Mouse (Mus musculus) MEL (cell line): Measurements from ENCODE around the gene 1700014D04Rik. TPM values are rescaled to one million over a fixed set of nuclear protein-coding genes. Genes with fewer than 3 reads are reported as not detected.

Experiments
- DNase-seq: peaks from one replicate; pipeline ENCODE4 v3.0.0; 2011; ENCODE audit warnings: low read depth, low spot score
- H3K27ac ChIP-seq: 2 replicates; pipeline ENCODE4 v1.5.1; 2012; ENCODE audit warnings: low read depth, mild to moderate bottlenecking, control low read depth, low read length, moderate library complexity; ENCODE audit not compliant: control insufficient read depth
- H3K27me3 ChIP-seq, 2 experiments: fragments of 150-350 bp in 1 of 2; sonication (generic) in 1 of 2; 2 replicates each; pipeline ENCODE4 v1.6.1; 2012; ENCODE audit warnings: low read length in 2 of 2, mild to moderate bottlenecking in 2 of 2, improper control_type of control experiment in 1 of 2, moderate library complexity in 1 of 2; ENCODE audit not compliant: insufficient read depth in 2 of 2, control insufficient read depth in 1 of 2
- H3K36me3 ChIP-seq, 2 experiments: 2 replicates each; pipeline ENCODE4 v1.6.1; 2012 to 2014; ENCODE audit warnings: low read length in 2 of 2, improper control_type of control experiment in 1 of 2, inconsistent platforms in 1 of 2, mild to moderate bottlenecking in 1 of 2; ENCODE audit not compliant: insufficient read depth in 2 of 2, control insufficient read depth in 1 of 2
- H3K4me1 ChIP-seq, 2 experiments: fragments of 150-350 bp in 1 of 2; sonication (generic) in 1 of 2; 2 replicates each; pipeline ENCODE4 v1.6.1; 2012; ENCODE audit warnings: low read length in 2 of 2, improper control_type of control experiment in 1 of 2, mild to moderate bottlenecking in 1 of 2; ENCODE audit not compliant: insufficient read depth in 2 of 2, control insufficient read depth in 1 of 2
- H3K4me3 ChIP-seq, 2 experiments: fragments of 150-350 bp in 1 of 2; sonication (generic) in 1 of 2; 2 replicates each; pipeline ENCODE4 v1.5.1; 2012; ENCODE audit warnings: low read depth in 2 of 2, low read length in 2 of 2, mild to moderate bottlenecking in 2 of 2, moderate library complexity in 2 of 2, control low read depth in 1 of 2, improper control_type of control experiment in 1 of 2; ENCODE audit not compliant: control insufficient read depth in 1 of 2, insufficient read depth in 1 of 2
- H3K79me2 ChIP-seq: 2 replicates; pipeline ENCODE4 v1.6.1; 2012; ENCODE audit warnings: mild to moderate bottlenecking, low read length, moderate library complexity; ENCODE audit not compliant: control insufficient read depth, poor library complexity, insufficient read depth
- H3K9ac ChIP-seq: 2 replicates; pipeline ENCODE4 v1.6.1; 2012; ENCODE audit warnings: low read depth, mild to moderate bottlenecking, control low read depth, low read length, moderate library complexity; ENCODE audit not compliant: control insufficient read depth, poor library complexity, severe bottlenecking
- H3K9me3 ChIP-seq: fragments of 150-350 bp; sonication (generic); replicated peaks from 2 replicates; pipeline ENCODE4 v1.6.1; 2012; ENCODE audit warnings: mild to moderate bottlenecking, low read length, improper control_type of control experiment, moderate library complexity; ENCODE audit not compliant: insufficient read depth
- BHLHE40 ChIP-seq: IDR thresholded peaks from 2 replicates; pipeline ENCODE4 v1.6.1; 2012; ENCODE audit warnings: low read depth, mild to moderate bottlenecking, inconsistent platforms, low read length, improper control_type of control experiment, borderline replicate concordance
- CHD1 ChIP-seq: IDR thresholded peaks from 2 replicates; pipeline ENCODE4 v1.6.1; 2012; ENCODE audit warnings: low read depth, mild to moderate bottlenecking, inconsistent platforms, low read length, improper control_type of control experiment
- ELF1 ChIP-seq: IDR thresholded peaks from 2 replicates; pipeline ENCODE4 v1.6.1; 2014; ENCODE audit warnings: low read depth, mild to moderate bottlenecking, inconsistent platforms, low read length, improper control_type of control experiment, moderate library complexity
- EP300 ChIP-seq, 2 experiments: IDR thresholded peaks; 2 replicates each; pipeline ENCODE4 v1.6.1; 2011; ENCODE audit warnings: improper control_type of control experiment in 2 of 2, low read length in 2 of 2, low read depth in 1 of 2, mild to moderate bottlenecking in 1 of 2
- ETS1 ChIP-seq: IDR thresholded peaks from 2 replicates; pipeline ENCODE4 v1.6.1; 2012; ENCODE audit warnings: low read depth, mild to moderate bottlenecking, inconsistent platforms, low read length, improper control_type of control experiment, moderate library complexity
- GABPA ChIP-seq: IDR thresholded peaks from 2 replicates; pipeline ENCODE4 v1.6.1; 2012; ENCODE audit warnings: low read depth, mild to moderate bottlenecking, inconsistent platforms, low read length, improper control_type of control experiment, moderate library complexity
- GATA1 ChIP-seq: IDR thresholded peaks from 2 replicates; pipeline ENCODE4 v1.6.1; 2011; ENCODE audit warnings: low read depth, low read length, improper control_type of control experiment
- HCFC1 ChIP-seq: IDR thresholded peaks from 2 replicates; pipeline ENCODE4 v1.6.1; 2012; ENCODE audit warnings: low read depth, mild to moderate bottlenecking, inconsistent platforms, low read length, improper control_type of control experiment, moderate library complexity
- MAFK ChIP-seq: IDR thresholded peaks from 2 replicates; pipeline ENCODE4 v1.6.1; 2011; ENCODE audit warnings: low read depth, mild to moderate bottlenecking, low read length, improper control_type of control experiment, borderline replicate concordance
- MAX ChIP-seq: IDR thresholded peaks from 2 replicates; pipeline ENCODE4 v1.6.1; 2011; ENCODE audit warnings: low read length, improper control_type of control experiment
- MEF2A ChIP-seq: IDR thresholded peaks from 2 replicates; pipeline ENCODE4 v1.6.1; 2014; ENCODE audit warnings: low read depth, mild to moderate bottlenecking, inconsistent platforms, low read length, improper control_type of control experiment; ENCODE audit not compliant: poor library complexity, insufficient replicate concordance, severe bottlenecking; ENCODE audit errors: extremely low read depth
- MXI1 ChIP-seq: IDR thresholded peaks from 2 replicates; pipeline ENCODE4 v1.6.1; 2011; ENCODE audit warnings: mild to moderate bottlenecking, low read depth, low read length, improper control_type of control experiment
- MYB ChIP-seq: IDR thresholded peaks from 2 replicates; pipeline ENCODE4 v1.6.1; 2011; ENCODE audit warnings: mild to moderate bottlenecking, low read depth, low read length, improper control_type of control experiment
- MYC ChIP-seq: IDR thresholded peaks from 2 replicates; pipeline ENCODE4 v1.6.1; 2011; ENCODE audit warnings: low read depth, mild to moderate bottlenecking, low read length, improper control_type of control experiment, moderate library complexity
- NELFE ChIP-seq: IDR thresholded peaks from 2 replicates; pipeline ENCODE4 v1.6.1; 2011; ENCODE audit warnings: low read depth, low read length, improper control_type of control experiment
- NRF1 ChIP-seq: IDR thresholded peaks from 2 replicates; pipeline ENCODE4 v1.6.1; 2014; ENCODE audit warnings: low read depth, mild to moderate bottlenecking, inconsistent platforms, low read length, improper control_type of control experiment, moderate library complexity; ENCODE audit not compliant: poor library complexity, insufficient read depth, severe bottlenecking
- POLR2A ChIP-seq, 2 experiments: IDR thresholded peaks; 2 replicates each; pipeline ENCODE4 v1.6.1; 2011 to 2012; ENCODE audit warnings: low read length in 2 of 2, mild to moderate bottlenecking in 2 of 2, control low read depth in 1 of 2, improper control_type of control experiment in 1 of 2, low read depth in 1 of 2, moderate library complexity in 1 of 2; ENCODE audit not compliant: control insufficient read depth in 1 of 2, insufficient read depth in 1 of 2, poor library complexity in 1 of 2
- POLR2AphosphoS2 ChIP-seq: IDR thresholded peaks from 2 replicates; pipeline ENCODE4 v1.6.1; 2011; ENCODE audit warnings: low read length, improper control_type of control experiment
- POLR2AphosphoS5 ChIP-seq: IDR thresholded peaks from 2 replicates; pipeline ENCODE4 v1.6.1; 2012; ENCODE audit warnings: low read depth, borderline replicate concordance, mild to moderate bottlenecking, inconsistent platforms, low read length, moderate library complexity, mixed read lengths
- RAD21 ChIP-seq: IDR thresholded peaks from 2 replicates; pipeline ENCODE4 v1.6.1; 2011; ENCODE audit warnings: mild to moderate bottlenecking, low read depth, low read length, improper control_type of control experiment
- RCOR1 ChIP-seq: IDR thresholded peaks from 2 replicates; pipeline ENCODE4 v1.6.1; 2012; ENCODE audit warnings: low read depth, mild to moderate bottlenecking, inconsistent platforms, low read length, improper control_type of control experiment
- SIN3A ChIP-seq: IDR thresholded peaks from 2 replicates; pipeline ENCODE4 v1.6.1; 2012; ENCODE audit warnings: low read length, improper control_type of control experiment, inconsistent platforms
- SMC3 ChIP-seq: IDR thresholded peaks from 2 replicates; pipeline ENCODE4 v1.6.1; 2011; ENCODE audit warnings: low read depth, low read length, improper control_type of control experiment
- TAL1 ChIP-seq: IDR thresholded peaks from 2 replicates; pipeline ENCODE4 v1.6.1; 2012; ENCODE audit warnings: mild to moderate bottlenecking, inconsistent platforms, low read length, moderate library complexity, mixed read lengths
- TBP ChIP-seq: IDR thresholded peaks from 2 replicates; pipeline ENCODE4 v1.8.0; 2011; ENCODE audit warnings: low read depth, low read length, improper control_type of control experiment
- UBTF ChIP-seq: IDR thresholded peaks from 2 replicates; pipeline ENCODE4 v1.6.1; 2012; ENCODE audit warnings: low read depth, mild to moderate bottlenecking, inconsistent platforms, low read length, improper control_type of control experiment, moderate library complexity, borderline replicate concordance; ENCODE audit not compliant: insufficient read depth
- USF1 ChIP-seq: IDR thresholded peaks from 2 replicates; pipeline ENCODE4 v1.6.1; 2014; ENCODE audit warnings: low read depth, mild to moderate bottlenecking, inconsistent platforms, low read length, improper control_type of control experiment, moderate library complexity
- USF2 ChIP-seq, 2 experiments: IDR thresholded peaks; 2 replicates each; pipeline ENCODE4 v1.6.1; 2011 to 2012; ENCODE audit warnings: improper control_type of control experiment in 2 of 2, low read length in 2 of 2, borderline replicate concordance in 1 of 2, inconsistent platforms in 1 of 2, low read depth in 1 of 2, mild to moderate bottlenecking in 1 of 2; ENCODE audit not compliant: insufficient read depth in 1 of 2
- ZC3H11A ChIP-seq: IDR thresholded peaks from 2 replicates; pipeline ENCODE4 v1.6.1; 2012; ENCODE audit warnings: low read depth, mild to moderate bottlenecking, inconsistent platforms, low read length, improper control_type of control experiment
- ZMIZ1 ChIP-seq: IDR thresholded peaks from 2 replicates; pipeline ENCODE4 v1.6.1; 2012; ENCODE audit warnings: low read depth, mild to moderate bottlenecking, inconsistent platforms, low read length, improper control_type of control experiment, moderate library complexity
- ZNF384 ChIP-seq: IDR thresholded peaks from 2 replicates; pipeline ENCODE4 v1.6.1; 2012; ENCODE audit warnings: low read depth, mild to moderate bottlenecking, inconsistent platforms, low read length, improper control_type of control experiment
- polyA plus RNA-seq, 2 experiments: library from polyadenylated mRNA; stranded (reverse) in 1 of 2; unstranded in 1 of 2; fragments of >175 nt in 1 of 2; fragments of >200 nt in 1 of 2; gene quantifications; 2 replicates each; pipeline versions ENCODE4 v1.2.1 to v1.2.4; 2012; ENCODE audit warnings: low replicate concordance in 2 of 2, low read depth in 1 of 2; ENCODE audit not compliant: insufficient read length in 2 of 2, insufficient read depth in 1 of 2, missing spikeins in 1 of 2
- total RNA-seq: library from RNA; depleted of rRNA; stranded (reverse); fragments of 300-350 nt; gene quantifications from 2 replicates; pipeline ENCODE4 v1.2.3, GENCODE M21; 2012

The 1700014D04Rik gene
- total and polyA plus RNA-seq, 3 experiments = 0.06 TPM; not detected in 2

- TF ChIP-seq ETS1 = peak; percentile 97
- no peak for TF ChIP-seq ELF1
- TF ChIP-seq MXI1 = peak; percentile 81
- TF ChIP-seq HCFC1 = peak; percentile 50; the same call in 1 of the 2 replicates
- no peak for TF ChIP-seq RAD21
- no peak for TF ChIP-seq MAFK
- TF ChIP-seq MYB = no peak
- TF ChIP-seq TAL1 = 0 out of 2 replicates have a peak, but pooled peaks have one; percentile 2
- no peak for TF ChIP-seq ZNF384
- TF ChIP-seq USF2 (IDR thresholded peaks at IDR 0.05; ENCODE audit: borderline replicate concordance in 1 of 2, insufficient read depth in 1 of 2, low read depth in 1 of 2, low read length in 2 of 2) = no peak
- TF ChIP-seq MAX = peak; percentile 35
- TF ChIP-seq POLR2AphosphoS5 = no peak
- peak; percentile 85 for TF ChIP-seq SIN3A
- no peak for TF ChIP-seq CHD1
Observed at GRCm38 (mm10) chr13:59771257-59771656, 24.7 kb upstream of the 1700014D04Rik start (continued).

GRCm38 (mm10) chr13:59770847-59771246 is 24.3 kb upstream of the 1700014D04Rik start:
- Histone ChIP-seq H3K36me3 (peaks cover 10 to 34% of the 10 kb centered on the region in 2 experiments), H3K4me1 (peaks cover 17 to 26% of the 10 kb centered on the region in 2 experiments; a peak in 3 of 4 replicates), H3K27ac (peak overlapping the region; percentile 100), H3K27me3 (no peaks in the 10 kb centered on the region), H3K9ac (peak overlapping the region; percentile 90), H3K4me3 (peak overlapping the region; percentile 72 to 82), H3K79me2 (peaks cover 38% of the 10 kb centered on the region), H3K9me3 (no peaks in the 10 kb centered on the region)
- peak; percentile 75 for DNase-seq
- TF ChIP-seq CHD1 (peak; percentile 93), GABPA (no peak), USF1 (0 out of 2 replicates have a peak, but pooled peaks have one; percentile 1), BHLHE40 (peak; percentile 87), RAD21 (no peak), SIN3A (no peak), POLR2AphosphoS2 (no peak), TBP (no peak), EP300 (IDR thresholded peaks at IDR 0.05; ENCODE audit: low read depth in 1 of 2, low read length in 2 of 2) (peak; percentile 26 to 42; a peak in 2 of 4 replicates), POLR2A (IDR thresholded peaks at IDR 0.05; ENCODE audit: control insufficient read depth in 1 of 2, insufficient read depth in 1 of 2, low read depth in 1 of 2, low read length in 2 of 2, poor library complexity in 1 of 2) (no peak), ZC3H11A (no peak), HCFC1 (no peak), ETS1 (no peak), SMC3 (no peak), UBTF (no peak), USF2 (IDR thresholded peaks at IDR 0.05; ENCODE audit: borderline replicate concordance in 1 of 2, insufficient read depth in 1 of 2, low read depth in 1 of 2, low read length in 2 of 2) (no peak), RCOR1 (no peak; the same call in 1 of the 2 replicates), MEF2A (no peak), MXI1 (peak; percentile 77), MYB (no peak), MYC (0 out of 2 replicates have a peak, but pooled peaks have one; percentile 54), NELFE (no peak; the same call in 1 of the 2 replicates), GATA1 (peak; percentile 80), MAX (peak; percentile 59; the same call in 1 of the 2 replicates), ELF1 (no peak), ZMIZ1 (no peak; the same call in 1 of the 2 replicates), TAL1 (no peak), NRF1 (no peak), POLR2AphosphoS5 (no peak), MAFK (no peak)
